Mouse (Mus musculus) ovary, postnatal 36 days (tissue): Measurements from ENCODE around the gene Colca2.

Source experiments
- DNase-seq: peaks from one replicate; pipeline ENCODE4 v3.0.0; 2022; ENCODE audit warnings: low spot score, mixed read lengths

Colca2 gene

DNA sequence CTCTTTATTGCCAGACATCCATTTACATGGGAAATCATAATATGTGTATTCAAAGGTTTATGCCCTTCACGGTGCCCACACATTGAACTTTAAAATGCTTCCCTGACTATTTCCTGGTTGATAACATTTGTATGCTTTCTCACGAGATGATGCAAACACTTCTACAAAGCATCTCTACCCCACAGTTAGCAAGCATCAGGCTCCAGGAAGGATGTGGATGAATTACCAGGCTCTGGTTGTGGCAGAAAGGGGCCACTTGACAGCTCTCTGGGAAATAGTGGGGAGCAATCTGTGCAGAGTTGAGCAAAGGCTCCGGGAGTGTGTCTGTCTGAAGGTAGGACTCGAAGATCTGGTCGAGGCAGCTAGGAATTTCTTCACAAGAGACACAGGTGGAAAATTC lies 6.3 kb downstream of the Colca2 start:
- no peak for DNase-seq

DNA sequence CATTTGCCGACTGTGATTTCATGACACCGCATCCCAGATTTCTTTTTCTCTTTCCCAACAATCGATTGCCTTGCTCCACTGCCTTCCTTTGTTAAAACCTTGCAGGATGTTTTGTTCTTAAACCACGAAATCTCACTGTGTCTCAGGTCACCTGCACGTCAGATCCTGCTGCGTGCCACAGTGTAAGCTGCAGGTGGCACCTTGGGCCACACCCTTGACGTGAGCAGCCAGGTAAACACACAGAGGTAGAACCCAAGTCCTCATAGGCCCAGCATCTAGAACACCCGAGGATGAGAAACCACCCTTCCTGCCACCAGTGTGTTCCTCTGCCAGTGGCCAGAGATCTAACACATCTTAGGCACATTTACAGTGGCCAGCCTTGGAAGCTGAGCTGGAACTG lies 7.3 kb downstream of the Colca2 start:
- no peak for DNase-seq

DNA sequence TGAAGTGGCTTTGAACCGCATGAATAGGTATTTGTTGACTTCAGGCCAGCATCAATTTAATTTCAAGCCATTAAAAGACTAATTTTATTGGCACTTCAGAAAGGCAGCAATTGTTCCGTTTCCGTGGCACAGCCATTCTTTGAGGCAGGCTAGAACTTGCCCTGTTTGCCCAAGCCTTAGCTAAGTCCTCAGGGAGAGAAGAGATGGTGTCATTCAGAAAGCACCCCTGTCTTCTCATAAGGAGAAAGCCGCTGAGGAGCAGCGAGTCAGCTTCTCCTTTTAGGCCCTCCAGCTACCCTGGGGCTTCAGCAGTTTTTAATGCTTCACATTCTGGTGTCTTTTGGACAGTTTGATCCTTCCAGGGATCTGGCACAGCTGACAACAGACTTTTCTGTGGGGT lies 9.5 kb downstream of the Colca2 start:
- no peak for DNase-seq

DNA sequence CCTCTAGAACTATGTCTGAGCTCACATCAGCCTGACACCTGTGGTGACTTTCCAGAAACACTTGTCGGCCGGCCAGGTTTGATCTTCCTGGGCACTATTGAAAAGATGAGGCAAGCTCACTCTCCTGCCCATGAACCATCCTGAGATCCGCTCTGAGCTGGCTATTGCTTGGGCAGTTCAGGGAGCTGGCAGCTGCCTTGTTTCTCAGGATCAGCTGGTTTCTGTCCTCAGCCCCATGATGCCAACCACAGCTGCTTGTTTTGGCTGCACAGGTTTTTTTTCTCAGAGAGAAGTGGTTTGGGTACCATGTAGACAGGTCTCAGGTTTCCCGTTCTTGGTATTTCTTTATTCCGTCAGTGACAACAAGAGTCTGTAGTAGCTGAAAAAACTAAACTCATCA lies 19.9 kb downstream of the Colca2 start:
- no peak for DNase-seq

DNA sequence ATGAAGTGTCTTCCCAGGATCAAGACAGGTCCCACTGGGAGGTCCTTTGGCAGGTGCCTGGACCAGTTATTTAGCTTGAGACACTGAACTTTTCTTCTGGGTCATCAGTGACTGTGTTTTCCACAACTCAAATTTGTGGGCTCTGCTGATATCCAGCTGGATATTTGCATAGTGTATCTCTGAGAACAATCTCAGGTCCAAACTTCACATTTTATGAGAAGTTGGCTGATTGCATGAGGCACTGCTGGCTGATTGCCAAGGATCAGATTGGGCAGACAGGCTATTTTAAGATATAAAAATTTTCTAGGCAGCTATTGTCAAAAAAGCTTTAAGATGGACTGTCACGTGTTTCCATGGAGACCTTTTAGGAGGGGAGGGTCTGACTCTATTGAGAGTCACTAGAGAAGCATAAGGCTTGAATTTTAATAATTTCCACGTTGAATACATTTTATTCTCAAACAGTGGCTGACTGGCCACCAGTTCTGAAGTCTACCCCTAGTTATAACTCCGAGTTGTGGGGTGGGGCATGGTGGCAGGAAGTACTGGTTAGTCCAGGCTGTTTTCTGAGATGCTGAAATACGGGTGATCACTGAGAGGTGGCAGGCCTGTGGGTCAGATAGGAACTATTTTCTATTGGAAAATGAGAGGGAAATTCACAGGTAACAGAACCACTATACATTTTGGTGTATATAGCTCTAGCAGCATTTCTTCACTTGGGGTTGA lies 21.4 kb downstream of the Colca2 start:
- no peak for DNase-seq

DNA sequence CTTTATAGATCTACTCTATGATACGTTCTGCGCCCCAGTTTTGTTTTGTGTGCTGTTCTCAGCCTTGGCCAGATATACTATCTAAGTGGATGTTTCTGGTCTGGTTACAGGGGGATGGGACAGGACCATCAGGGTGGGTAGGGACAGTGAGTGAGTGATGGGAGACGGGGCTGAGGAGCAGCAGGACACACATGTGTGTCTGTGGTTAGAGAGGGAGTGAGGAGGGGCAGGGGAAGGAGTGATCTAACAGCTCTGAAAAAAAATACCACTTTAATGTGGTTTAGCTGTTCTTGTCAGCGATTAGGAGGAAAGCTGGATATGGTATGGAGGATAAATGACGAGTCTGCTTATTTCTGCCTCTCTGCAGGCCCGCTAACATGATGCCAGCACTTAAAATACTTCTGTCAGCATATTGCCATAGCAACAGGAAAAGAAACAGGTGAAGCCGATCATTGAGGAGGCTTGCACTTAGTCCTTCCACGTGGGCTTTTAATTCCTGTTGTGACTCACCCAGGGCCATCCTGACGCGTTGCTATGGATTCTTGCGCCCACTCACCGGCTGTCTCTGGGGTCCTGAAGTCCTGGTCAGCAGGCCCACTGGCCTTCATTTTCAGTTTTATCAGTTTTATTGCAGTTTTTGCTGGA lies 39.5 kb downstream of the Colca2 start:
- DNase-seq = peak; percentile 17

DNA sequence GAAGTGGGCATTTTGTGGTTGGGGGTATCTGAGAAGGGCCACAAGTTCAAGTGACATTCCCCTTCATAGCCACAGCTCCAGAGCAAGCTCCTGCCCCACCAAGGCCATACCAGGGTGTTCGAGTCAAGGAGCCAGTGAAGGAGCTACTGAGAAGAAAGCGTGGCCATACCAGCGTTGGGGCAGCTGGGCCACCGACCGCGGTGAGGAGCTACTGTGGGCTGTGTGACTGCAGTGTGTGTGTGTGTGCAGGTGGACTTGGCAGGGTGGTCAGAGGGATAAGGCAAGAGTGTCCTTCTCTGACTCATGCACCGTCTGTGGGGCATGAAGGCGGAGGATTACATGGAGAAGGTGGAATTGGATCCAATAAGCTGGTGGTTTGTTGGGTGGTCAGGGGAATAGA lies 46.2 kb downstream of the Colca2 start:
- DNase-seq = no peak

DNA sequence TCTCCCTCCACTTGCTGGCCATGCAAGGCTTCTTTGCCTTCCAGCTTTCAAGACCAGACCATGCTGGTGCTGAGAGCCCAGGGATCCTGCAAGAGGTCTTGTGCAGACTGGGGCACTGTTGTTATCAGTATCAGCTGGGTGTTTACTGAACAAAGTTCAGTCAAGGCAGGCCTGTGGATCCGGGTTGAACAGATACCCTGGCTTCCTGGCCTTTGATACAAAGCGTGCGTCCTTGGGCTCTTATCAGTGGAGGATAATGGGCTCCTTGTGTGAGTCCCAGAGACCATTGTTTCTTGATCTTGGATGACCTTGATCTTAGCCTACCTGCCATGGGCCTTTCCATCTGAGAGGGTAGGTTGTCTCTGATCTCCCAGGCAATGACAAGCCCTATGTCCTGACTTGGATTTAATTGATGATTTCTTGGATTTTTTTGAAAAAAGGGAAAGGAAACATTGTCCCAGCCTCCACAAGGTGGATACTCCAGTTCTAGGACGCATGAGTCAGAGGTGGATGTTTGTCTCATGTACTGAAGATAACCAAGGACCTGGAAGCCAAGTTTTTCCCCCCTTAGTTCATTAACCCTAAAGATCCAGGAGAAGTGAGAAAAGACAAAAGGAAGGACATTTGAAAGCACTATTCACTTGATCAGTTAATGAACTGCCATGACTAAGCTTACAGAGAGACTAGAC lies 47.5 kb downstream of the Colca2 start:
- DNase-seq = no peak

DNA sequence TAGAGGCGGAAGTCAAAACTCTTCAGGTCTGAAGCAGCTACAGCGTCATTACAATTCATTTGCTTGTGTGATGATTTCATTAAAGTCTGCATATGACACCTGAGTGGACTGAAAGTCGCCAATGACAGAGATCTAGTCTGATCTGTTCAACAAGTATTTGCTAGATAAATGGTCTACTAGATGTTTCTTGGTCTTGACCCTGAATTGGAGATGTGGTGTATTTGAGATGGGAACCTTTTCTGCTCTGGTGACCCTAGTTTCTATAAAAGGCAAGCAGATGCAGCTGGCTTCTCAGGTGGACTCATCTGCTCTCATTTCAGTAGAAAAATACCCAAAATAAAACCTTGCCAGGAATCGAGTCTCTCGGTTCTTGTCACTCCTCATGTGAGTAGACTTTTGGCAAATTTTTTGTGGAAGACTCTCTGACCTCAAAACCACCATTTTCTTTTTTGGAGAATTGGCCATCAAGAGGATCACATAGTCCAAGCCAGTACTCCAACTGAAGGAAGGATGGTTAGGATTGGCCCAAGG lies 52.7 kb downstream of the Colca2 start:
- no peak for DNase-seq
